Mouse (Mus musculus): Measurements from ENCODE around the gene Pde10a. TPM values are rescaled to one million over a fixed set of nuclear protein-coding genes. Genes with fewer than 3 reads are reported as not detected.

Gene Pde10a
- polyA plus RNA-seq, 1 experiment from 2014 or later, result 0.88 TPM

- H3K9me3 ChIP-seq (ENCODE audit: control insufficient read depth, low read length), result no peaks in the 10 kb centered on the region
- no peak overlapping the region for H3K9ac ChIP-seq (ENCODE audit: low read length)
- ATAC-seq (ENCODE audit: low read depth), result peak; percentile 69
- no peak overlapping the region for H3K27ac ChIP-seq (ENCODE audit: low read length)
- no peak overlapping the region for H3K4me3 ChIP-seq (ENCODE audit: low read length)
- no peaks in the 10 kb centered on the region for H3K36me3 ChIP-seq (ENCODE audit: control insufficient read depth, insufficient read depth, low read length)
- H3K4me1 ChIP-seq (replicated peaks; ENCODE audit: control insufficient read depth, insufficient read depth, low read length), result peaks cover 11% of the 10 kb centered on the region
- no peaks in the 10 kb centered on the region for H3K27me3 ChIP-seq (ENCODE audit: control insufficient read depth, insufficient read depth, low read depth, low read length)
- 33% methylated on average over 14 of the region's 14 CpGs for WGBS
- peak overlapping the region; percentile 17; the same call in 1 of the 2 replicates for H3K4me2 ChIP-seq (ENCODE audit: low read depth, low read length)
These were observed 370.8 kb downstream of the Pde10a start for GRCm38 (mm10) chr17:8895991-8896390.

- no peak overlapping the region for H3K9ac ChIP-seq (ENCODE audit: low read length)
- ATAC-seq (ENCODE audit: low read depth), result no peak
- H3K36me3 ChIP-seq (ENCODE audit: control insufficient read depth, insufficient read depth, low read length), result no peaks in the 10 kb centered on the region
- no peaks in the 10 kb centered on the region for H3K9me3 ChIP-seq (ENCODE audit: control insufficient read depth, low read length)
- whole genome bisulfite sequencing, result 80% methylated on average over 10 of the region's 10 CpGs
- H3K4me1 ChIP-seq (replicated peaks; ENCODE audit: control insufficient read depth, insufficient read depth, low read length), result peaks cover 11% of the 10 kb centered on the region
- H3K27ac ChIP-seq (ENCODE audit: low read length), result no peak overlapping the region
- no peaks in the 10 kb centered on the region for H3K27me3 ChIP-seq (ENCODE audit: control insufficient read depth, insufficient read depth, low read depth, low read length)
- H3K4me2 ChIP-seq (ENCODE audit: low read depth, low read length), result no peak overlapping the region
- H3K4me3 ChIP-seq (ENCODE audit: low read length), result no peak overlapping the region
These were observed 372.6 kb downstream of the Pde10a start for GRCm38 (mm10) chr17:8897749-8898148.

GRCm38 (mm10) chr17:8898221-8898620 lies 373.0 kb downstream of the Pde10a start:
- Histone ChIP-seq H3K9me3 (ENCODE audit: control insufficient read depth, low read length) (no peaks in the 10 kb centered on the region), H3K4me1 (replicated peaks; ENCODE audit: control insufficient read depth, insufficient read depth, low read length) (peaks cover 11% of the 10 kb centered on the region), H3K27me3 (ENCODE audit: control insufficient read depth, insufficient read depth, low read depth, low read length) (no peaks in the 10 kb centered on the region), H3K4me2 (ENCODE audit: low read depth, low read length) (no peak overlapping the region), H3K4me3 (ENCODE audit: low read length) (no peak overlapping the region), H3K27ac (ENCODE audit: low read length) (no peak overlapping the region), H3K36me3 (ENCODE audit: control insufficient read depth, insufficient read depth, low read length) (no peaks in the 10 kb centered on the region), H3K9ac (ENCODE audit: low read length) (no peak overlapping the region)
- WGBS, result 77% methylated on average over 8 of the region's 8 CpGs
- ATAC-seq (ENCODE audit: low read depth), result no peak

GRCm38 (mm10) chr17:8899212-8899611 lies 374.0 kb downstream of the Pde10a start:
- Histone ChIP-seq H3K4me3 (ENCODE audit: low read length) (no peak overlapping the region), H3K4me2 (ENCODE audit: low read depth, low read length) (no peak overlapping the region), H3K9ac (ENCODE audit: low read length) (no peak overlapping the region), H3K27ac (ENCODE audit: low read length) (no peak overlapping the region), H3K36me3 (ENCODE audit: control insufficient read depth, insufficient read depth, low read length) (no peaks in the 10 kb centered on the region), H3K9me3 (ENCODE audit: control insufficient read depth, low read length) (no peaks in the 10 kb centered on the region), H3K4me1 (replicated peaks; ENCODE audit: control insufficient read depth, insufficient read depth, low read length) (peaks cover 11% of the 10 kb centered on the region), H3K27me3 (ENCODE audit: control insufficient read depth, insufficient read depth, low read depth, low read length) (no peaks in the 10 kb centered on the region)
- WGBS, result 88% methylated on average over 7 of the region's 7 CpGs
- ATAC-seq (ENCODE audit: low read depth), result no peak

- no peak for ATAC-seq (ENCODE audit: low read depth)
- no peaks in the 10 kb centered on the region for H3K27me3 ChIP-seq (ENCODE audit: control insufficient read depth, insufficient read depth, low read depth, low read length)
- H3K36me3 ChIP-seq (ENCODE audit: control insufficient read depth, insufficient read depth, low read length), result no peaks in the 10 kb centered on the region
- H3K4me3 ChIP-seq (ENCODE audit: low read length), result no peak overlapping the region
- no peaks in the 10 kb centered on the region for H3K9me3 ChIP-seq (ENCODE audit: control insufficient read depth, low read length)
- WGBS, result 73% methylated on average over 5 of the region's 5 CpGs
- H3K27ac ChIP-seq (ENCODE audit: low read length), result no peak overlapping the region
- H3K9ac ChIP-seq (ENCODE audit: low read length), result no peak overlapping the region
- H3K4me1 ChIP-seq (replicated peaks; ENCODE audit: control insufficient read depth, insufficient read depth, low read length), result peaks cover 8% of the 10 kb centered on the region; the same call in 1 of the 2 replicates
- H3K4me2 ChIP-seq (ENCODE audit: low read depth, low read length), result no peak overlapping the region
These were observed 378.5 kb downstream of the Pde10a start for GRCm38 (mm10) chr17:8903555-8904283.

GRCm38 (mm10) chr17:8910571-8910970 lies 385.4 kb downstream of the Pde10a start:
- Histone ChIP-seq H3K27ac (ENCODE audit: low read length) (no peak overlapping the region), H3K4me3 (ENCODE audit: low read length) (no peak overlapping the region), H3K36me3 (ENCODE audit: control insufficient read depth, insufficient read depth, low read length) (no peaks in the 10 kb centered on the region), H3K4me1 (replicated peaks; ENCODE audit: control insufficient read depth, insufficient read depth, low read length) (peaks cover 7% of the 10 kb centered on the region; the same call in 1 of the 2 replicates), H3K9ac (ENCODE audit: low read length) (no peak overlapping the region), H3K27me3 (ENCODE audit: control insufficient read depth, insufficient read depth, low read depth, low read length) (no peaks in the 10 kb centered on the region), H3K9me3 (ENCODE audit: control insufficient read depth, low read length) (no peaks in the 10 kb centered on the region), H3K4me2 (ENCODE audit: low read depth, low read length) (no peak overlapping the region)
- WGBS, result 44% methylated on average over 5 of the region's 5 CpGs
- no peak for ATAC-seq (ENCODE audit: low read depth)

GRCm38 (mm10) chr17:8912933-8913332 lies 387.8 kb downstream of the Pde10a start:
- no peak for ATAC-seq (ENCODE audit: low read depth)

GRCm38 (mm10) chr17:8915693-8916092 lies 390.5 kb downstream of the Pde10a start:
- Histone ChIP-seq H3K27ac (ENCODE audit: low read length) (no peak overlapping the region), H3K9ac (ENCODE audit: low read length) (no peak overlapping the region), H3K4me3 (ENCODE audit: low read length) (no peak overlapping the region), H3K4me1 (replicated peaks; ENCODE audit: control insufficient read depth, insufficient read depth, low read length) (no peaks in the 10 kb centered on the region), H3K9me3 (ENCODE audit: control insufficient read depth, low read length) (no peaks in the 10 kb centered on the region), H3K27me3 (ENCODE audit: control insufficient read depth, insufficient read depth, low read depth, low read length) (no peaks in the 10 kb centered on the region), H3K36me3 (ENCODE audit: control insufficient read depth, insufficient read depth, low read length) (no peaks in the 10 kb centered on the region), H3K4me2 (ENCODE audit: low read depth, low read length) (no peak overlapping the region)
- no peak for ATAC-seq (ENCODE audit: low read depth)

More at GRCm38 (mm10) chr17:8912933-8913332, 387.8 kb downstream of the Pde10a start:
- Histone ChIP-seq H3K4me1 (replicated peaks; ENCODE audit: control insufficient read depth, insufficient read depth, low read length) (no peaks in the 10 kb centered on the region), H3K36me3 (ENCODE audit: control insufficient read depth, insufficient read depth, low read length) (no peaks in the 10 kb centered on the region), H3K9ac (ENCODE audit: low read length) (no peak overlapping the region), H3K4me3 (ENCODE audit: low read length) (no peak overlapping the region), H3K27ac (ENCODE audit: low read length) (no peak overlapping the region), H3K9me3 (ENCODE audit: control insufficient read depth, low read length) (no peaks in the 10 kb centered on the region), H3K4me2 (ENCODE audit: low read depth, low read length) (no peak overlapping the region), H3K27me3 (ENCODE audit: control insufficient read depth, insufficient read depth, low read depth, low read length) (no peaks in the 10 kb centered on the region)
- WGBS, result 80% methylated on average over 3 of the region's 3 CpGs

GRCm38 (mm10) chr17:8923074-8923473 lies 397.9 kb downstream of the Pde10a start:
- no peak overlapping the region for H3K9ac ChIP-seq (ENCODE audit: low read length)
- ATAC-seq (ENCODE audit: low read depth), result no peak
- no peaks in the 10 kb centered on the region for H3K4me1 ChIP-seq (replicated peaks; ENCODE audit: control insufficient read depth, insufficient read depth, low read length)
- H3K9me3 ChIP-seq (ENCODE audit: control insufficient read depth, low read length), result no peaks in the 10 kb centered on the region
- H3K27ac ChIP-seq (ENCODE audit: low read length), result no peak overlapping the region
- no peak overlapping the region for H3K4me2 ChIP-seq (ENCODE audit: low read depth, low read length)
- H3K36me3 ChIP-seq (ENCODE audit: control insufficient read depth, insufficient read depth, low read length), result no peaks in the 10 kb centered on the region
- no peaks in the 10 kb centered on the region for H3K27me3 ChIP-seq (ENCODE audit: control insufficient read depth, insufficient read depth, low read depth, low read length)
- no peak overlapping the region for H3K4me3 ChIP-seq (ENCODE audit: low read length)
- WGBS, result 33% methylated on average over 4 of the region's 4 CpGs

Measured in lung, embryonic 16.5 days (tissue).